Mouse (Mus musculus) cerebellum, postnatal 36 days (tissue): ENCODE results near the gene Snrnp48.

ENCODE experiments used
- DNase-seq, 2 experiments: peaks; one replicate each; pipeline ENCODE4 v3.0.0; 2021 to 2022; ENCODE audit warnings: mixed read lengths in 2 of 2

Gene Snrnp48

GRCm38 (mm10) chr13:38269055-38269692 is 64.4 kb downstream of the Snrnp48 start:
- DNase-seq = no peak

- DNase-seq = no peak
Measured at GRCm38 (mm10) chr13:38272624-38273023, 67.9 kb downstream of the Snrnp48 start.
